Mouse (Mus musculus): ENCODE results near the gene Slc43a1.
"Not testable (repeated sequence)": the region's sequence is repeated elsewhere in the genome, so short reads cannot be mapped to it uniquely, and the experiment has no call there.

Gene Slc43a1

GRCm38 (mm10) chr2:84868977-84869376, 30.3 kb downstream of the Slc43a1 start:
- no peak for DNase-seq

GRCm38 (mm10) chr2:84870623-84871160, 32.0 kb downstream of the Slc43a1 start:
- peak; percentile 76 for DNase-seq

GRCm38 (mm10) chr2:84872105-84872716, 33.6 kb downstream of the Slc43a1 start:
- no peak for DNase-seq

GRCm38 (mm10) chr2:84875842-84876241, 37.2 kb downstream of the Slc43a1 start:
- no peak for DNase-seq

- no peak for DNase-seq
Observed at GRCm38 (mm10) chr2:84880590-84880989, 41.9 kb downstream of the Slc43a1 start.

GRCm38 (mm10) chr2:84882606-84883005, 44.0 kb downstream of the Slc43a1 start:
- DNase-seq: no peak

GRCm38 (mm10) chr2:84883084-84883483, 44.4 kb downstream of the Slc43a1 start:
- no peak for DNase-seq

GRCm38 (mm10) chr2:84883530-84883929, 44.9 kb downstream of the Slc43a1 start:
- no peak for DNase-seq

- DNase-seq: no peak
Observed at GRCm38 (mm10) chr2:84883942-84884341, 45.3 kb downstream of the Slc43a1 start.

- no peak for DNase-seq
Observed at GRCm38 (mm10) chr2:84884611-84885010, 46.0 kb downstream of the Slc43a1 start.

- DNase-seq: no peak
Observed at GRCm38 (mm10) chr2:84885084-84886055, 46.7 kb downstream of the Slc43a1 start.

- DNase-seq: no peak
Observed at GRCm38 (mm10) chr2:84886234-84886731, 47.6 kb downstream of the Slc43a1 start, which contains the start of gene Rtn4rl2. Rtn4rl2 (minus strand) TSS chr2:84886710.

GRCm38 (mm10) chr2:84886821-84887281, 48.2 kb downstream of the Slc43a1 start:
- DNase-seq: no peak

GRCm38 (mm10) chr2:84887411-84888271, 49.0 kb downstream of the Slc43a1 start:
- DNase-seq: no peak

- DNase-seq: peak; percentile 80
Observed at GRCm38 (mm10) chr2:84888657-84889315, 50.1 kb downstream of the Slc43a1 start.

GRCm38 (mm10) chr2:84889316-84890044, 50.8 kb downstream of the Slc43a1 start:
- DNase-seq: no peak

GRCm38 (mm10) chr2:84890045-84890340, 51.3 kb downstream of the Slc43a1 start:
- peak; percentile 82 for DNase-seq

GRCm38 (mm10) chr2:84893359-84893758, 54.7 kb downstream of the Slc43a1 start:
- no peak for DNase-seq

- DNase-seq: no peak
Observed at GRCm38 (mm10) chr2:84895495-84896198, 57.0 kb downstream of the Slc43a1 start.

GRCm38 (mm10) chr2:84896686-84897085, 58.0 kb downstream of the Slc43a1 start:
- not testable (repeated sequence) for DNase-seq

- DNase-seq: no peak
Observed at GRCm38 (mm10) chr2:84912722-84913121, 74.1 kb downstream of the Slc43a1 start.

Measured in liver (tissue).